Mouse (Mus musculus) liver, adult 2 months (tissue): Measurements from ENCODE around the gene Gpr84.

ENCODE experiments used
- CTCF ChIP-seq: fragments of 200-500 bp; IDR thresholded peaks from 2 replicates; pipeline ENCODE4 v1.5.1; 2011; ENCODE audit warnings: low read depth, low read length, control low read depth
- POLR2A ChIP-seq: fragments of 200-500 bp; IDR thresholded peaks from 2 replicates; pipeline ENCODE4 v1.6.1; 2011; ENCODE audit warnings: low read length, control low read depth; ENCODE audit not compliant: insufficient read depth; ENCODE audit errors: extremely low read depth

GRCm38 (mm10) chr15:103317120-103317519 is 6.7 kb upstream of the Gpr84 start:
- no peak for TF ChIP-seq CTCF
- TF ChIP-seq POLR2A = no peak
